Mouse (Mus musculus) natural killer cell, adult 2 months (primary cell): Measurements from ENCODE around the gene S100a1.

Experiments used
- DNase-seq, 2 experiments: peaks; one replicate each; pipeline ENCODE4 v3.0.0; 2022; ENCODE audit warnings: low spot score in 2 of 2

S100a1 gene

DNA sequence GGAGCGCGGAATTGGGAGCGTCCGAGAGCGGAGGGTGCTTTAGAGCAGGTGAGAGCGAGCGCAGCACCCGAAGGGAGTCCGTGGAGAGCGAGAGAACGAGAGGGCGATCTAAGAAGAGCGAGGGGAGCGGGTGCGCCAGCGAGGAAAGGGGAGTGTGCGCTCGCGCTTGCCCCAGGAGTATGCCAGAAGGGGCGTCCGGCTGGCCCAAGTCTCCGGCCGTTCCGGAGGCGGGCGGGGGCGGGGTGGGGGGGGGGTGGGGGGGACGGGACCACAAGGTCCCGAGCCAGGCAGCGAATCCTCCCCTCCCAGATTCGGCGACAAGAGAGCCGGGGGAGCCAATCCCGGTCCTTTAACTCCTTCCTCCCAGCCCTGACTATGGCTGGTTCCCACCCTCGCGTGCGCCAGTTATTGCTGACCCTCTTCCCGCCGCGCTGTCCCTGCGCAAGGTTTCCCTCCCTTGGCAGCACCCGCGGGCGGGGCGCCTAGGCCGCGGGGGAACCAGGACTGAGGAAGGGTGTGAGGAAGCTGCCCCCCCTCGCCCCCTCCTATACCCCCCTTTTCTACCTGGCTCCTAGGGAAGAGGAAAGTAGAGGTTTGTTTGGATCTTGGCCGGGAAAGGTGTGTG, 48.4 kb downstream of the S100a1 start, which contains the start of gene Npr1:
Gene Npr1, minus strand, starts transcription at position 181 of the 625 bp plus-strand sequence.
- no peak for DNase-seq

DNA sequence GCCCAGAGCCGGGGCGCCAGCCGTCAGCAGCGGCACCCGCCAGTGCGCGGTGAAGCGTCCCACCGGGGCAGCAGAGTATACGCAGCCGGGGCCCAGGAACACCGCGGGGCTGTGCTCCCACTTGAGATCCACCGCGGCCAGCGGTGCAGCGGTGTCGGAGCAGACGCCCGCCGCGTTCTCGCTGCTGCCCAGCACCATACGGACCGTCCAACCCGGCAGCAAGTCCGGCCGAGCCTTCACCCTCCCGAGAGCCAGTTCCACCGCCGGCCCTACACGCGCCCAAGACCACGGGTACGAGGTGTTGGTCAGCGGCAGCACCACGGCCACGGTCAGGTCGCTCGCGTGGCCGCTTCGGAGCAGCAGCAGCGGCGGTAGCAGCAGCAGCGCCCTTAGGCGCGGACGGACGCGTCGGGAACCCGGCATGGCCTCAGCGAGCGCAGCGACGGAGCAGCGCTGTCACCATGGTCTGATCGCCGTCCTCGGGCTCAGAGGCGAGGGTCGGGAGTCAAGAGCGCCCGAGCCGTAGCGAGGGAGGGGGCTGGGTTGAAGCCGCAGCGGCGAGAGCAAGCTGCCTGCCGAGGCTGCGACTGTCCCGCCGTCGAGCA, 49.0 kb downstream of the S100a1 start:
- peak in 1 of 2 experiments; percentile 18 for DNase-seq

DNA sequence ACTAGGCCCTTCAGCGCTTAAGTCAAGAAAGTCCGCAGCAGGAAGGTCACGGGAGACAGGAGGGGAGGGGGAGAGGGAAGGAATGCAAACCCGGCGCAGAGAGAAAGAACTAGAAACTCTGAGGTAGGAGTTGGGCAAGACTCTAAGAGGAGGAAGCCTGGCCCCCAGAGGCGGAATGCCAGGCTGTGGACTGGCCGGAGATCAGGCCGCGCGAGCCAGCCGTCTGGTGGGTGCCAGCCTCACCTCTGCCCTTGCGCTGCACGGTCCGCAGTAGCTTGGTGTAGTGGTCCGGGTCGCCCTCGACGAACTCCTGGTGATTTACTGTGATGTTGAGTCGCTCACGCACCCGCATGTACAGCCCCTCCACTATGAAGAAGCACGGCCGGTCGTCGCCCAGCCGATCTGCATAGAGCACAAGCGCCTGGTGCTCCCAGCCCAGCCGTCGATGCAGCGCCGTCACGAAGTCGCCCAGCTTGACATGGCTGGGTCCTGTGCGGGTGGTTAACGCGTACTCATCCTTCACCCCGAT, 49.6 kb downstream of the S100a1 start:
- no peak for DNase-seq

DNA sequence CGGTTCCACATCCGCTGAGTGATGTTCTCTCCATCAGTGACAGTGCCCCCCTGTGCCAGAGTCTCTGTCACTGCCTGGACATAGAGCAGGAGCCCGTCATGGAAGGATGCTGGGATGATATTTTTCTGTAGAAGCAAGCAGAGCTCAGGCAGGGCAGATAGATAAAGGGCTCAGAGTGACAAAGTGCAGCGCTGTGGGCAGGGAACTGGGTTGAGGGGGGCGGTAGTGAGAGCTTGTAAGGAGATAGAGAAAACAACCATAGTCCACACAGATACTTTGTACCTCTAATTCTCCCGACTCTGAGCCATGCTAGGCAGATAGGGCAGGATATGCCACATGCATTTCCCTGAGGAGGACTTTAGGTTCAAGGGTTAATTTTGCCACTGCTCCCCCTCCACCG, 51.6 kb downstream of the S100a1 start:
- no peak for DNase-seq

DNA sequence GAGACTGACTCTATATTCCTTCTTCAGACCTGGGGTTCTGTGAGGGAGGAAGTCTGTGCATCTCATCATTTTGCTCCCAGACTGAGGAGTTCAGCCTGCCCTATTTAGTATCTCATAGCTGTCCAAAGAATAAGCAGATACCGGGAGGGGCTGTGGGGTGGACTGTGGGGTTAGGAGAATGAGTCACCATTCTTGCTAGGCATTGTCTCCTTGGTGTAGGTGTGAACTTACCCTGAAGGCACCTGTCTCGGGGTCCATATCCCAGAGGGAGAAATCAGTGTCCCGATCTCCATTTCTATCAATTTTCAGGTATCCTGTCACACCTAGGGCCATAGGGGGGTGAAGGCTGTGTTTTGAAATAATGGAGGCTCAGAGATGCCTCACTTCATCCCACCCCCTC, 52.3 kb downstream of the S100a1 start:
- DNase-seq = no peak
